ENCODE assay signal across 14 mouse cellular contexts in the genomic region with DNA sequence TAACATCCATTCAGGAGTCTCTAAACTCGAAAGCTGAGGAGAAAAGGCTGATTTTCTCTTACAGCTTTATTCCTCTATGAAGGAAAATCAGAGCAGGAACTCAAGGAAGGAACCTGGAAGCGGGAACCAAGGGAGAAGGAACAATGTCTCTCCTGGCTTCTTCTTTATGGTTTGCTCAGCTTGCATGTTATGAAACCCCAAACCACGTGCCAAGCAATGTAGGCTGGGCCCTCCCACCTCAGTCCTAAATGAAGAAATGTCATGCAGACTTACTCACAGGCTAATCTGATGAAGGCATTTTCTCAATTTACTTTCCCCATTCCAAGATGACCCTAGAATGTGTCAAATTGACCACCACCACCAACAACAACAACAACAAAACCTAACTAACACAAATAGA.
A peak's percentile ranks its signal among the peaks of the same experiment; 100 is the strongest.
DNase-seq lines count a peak whose midpoint lies in the region.
"Had no signal": no experiment of that assay in that cellular context is flagged by ENCODE, and none has a peak within 500 bp of the region (broad histone marks: within the 10 kb centered on the region; RNA-seq: fewer than 3 reads in every experiment).

No protein-coding gene starts in this region.

- DNase-seq in left cerebral cortex, adult 18-20 months (ENCODE audit: low spot score in 2 of 2): peak; percentile 23 to 28
- DNase-seq in left cerebral cortex, adult 11 months (ENCODE audit: low spot score): no peak
- peak; percentile 7 to 20 for DNase-seq in right cerebral cortex, adult 2 months (ENCODE audit: low spot score in 2 of 2)
- DNase-seq in right cerebral cortex, postnatal 10 days (ENCODE audit: low spot score in 2 of 2): no peak
- DNase-seq in telencephalon, adult 2 months (ENCODE audit: low read depth, low spot score): peak; percentile 17
- no peak for DNase-seq in thymus, postnatal 4 days
- DNase-seq: adrenal gland, adult 8-10 months; adrenal gland, postnatal 25 days; cerebellum, adult 18-20 months; cerebellum, adult 9-10 months; cerebellum, postnatal 14 days; gastrocnemius, adult 2 months; gastrocnemius, postnatal 14 days; heart, adult 11 months had no signal

Comparison
In these comparisons a context has a peak if more than half of its experiments do, and no peak if none do; other contexts are left out.
1. DNase-seq: peak in left cerebral cortex, adult 18-20 months (2 of 2), right cerebral cortex, adult 2 months (2 of 2) and telencephalon, adult 2 months (single experiment); none in left cerebral cortex, adult 11 months (single experiment), right cerebral cortex, postnatal 10 days (0 of 2) and thymus, postnatal 4 days (single experiment).